Mouse (Mus musculus) embryonic stem cell, embryonic (primary cell): Measurements from ENCODE around the gene Evi5l.

Experiments
- CTCF ChIA-PET, 4 experiments: fragments of 300-600 bp in 2 of 4; fragments of 350-600 bp in 2 of 4; sonication (Branson Sonifier 250); formaldehyde crosslinking; loops; one replicate each; lab custom pipeline; 2022; ENCODE audit warnings: inconsistent platforms in 2 of 4; lab: Charles Lee
- POLR2A ChIA-PET, 4 experiments: fragments of 300-600 bp in 2 of 4; fragments of 350-600 bp in 2 of 4; sonication (Branson Sonifier 250); formaldehyde crosslinking; loops; one replicate each; lab custom pipeline; 2022; ENCODE audit warnings: antibody characterized with exemption in 4 of 4, inconsistent platforms in 1 of 4; lab: Charles Lee

Evi5l gene

DNA sequence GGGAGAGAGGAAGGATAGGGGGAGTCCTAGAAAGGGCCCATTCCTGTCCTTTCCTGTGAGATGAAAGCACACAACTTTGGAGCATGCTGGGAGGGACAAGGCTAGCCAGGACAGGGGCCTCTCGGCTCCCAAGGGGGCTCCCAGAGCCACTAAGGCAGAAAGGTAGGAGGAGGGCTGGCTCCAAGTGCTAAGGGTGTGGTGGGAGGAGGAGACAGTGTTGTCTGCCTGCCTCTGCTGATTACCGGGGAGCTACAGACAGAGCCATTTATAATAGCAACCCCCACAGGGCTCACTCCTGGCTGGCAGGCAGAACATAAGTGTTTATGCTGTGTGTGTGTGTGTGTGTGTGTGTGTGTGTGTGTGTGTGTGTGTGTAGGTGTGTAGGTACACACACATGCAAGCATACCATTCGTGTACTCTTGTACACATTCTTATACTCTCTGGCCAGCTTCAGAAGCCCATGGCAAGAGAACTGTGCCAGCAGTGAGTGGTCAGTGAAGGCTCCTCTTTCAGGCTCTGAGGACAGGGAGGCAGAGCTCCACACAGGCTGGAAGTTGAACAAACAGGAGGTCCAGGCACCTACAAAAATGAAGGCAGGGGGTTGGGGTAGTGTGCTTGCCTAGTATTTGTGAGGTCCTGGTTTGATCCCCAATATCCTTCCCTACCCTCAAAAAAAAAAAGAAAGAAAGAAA is 22.8 kb downstream of the Evi5l start:
- ChIA-PET POLR2A (no interaction called here), CTCF (interaction anchor here in 1 of 4 experiments (0.6 kb wide), 1 partner anchor 518 kb away, joined by 6 read pairs; no protein-coding TSS in a partner anchor)

DNA sequence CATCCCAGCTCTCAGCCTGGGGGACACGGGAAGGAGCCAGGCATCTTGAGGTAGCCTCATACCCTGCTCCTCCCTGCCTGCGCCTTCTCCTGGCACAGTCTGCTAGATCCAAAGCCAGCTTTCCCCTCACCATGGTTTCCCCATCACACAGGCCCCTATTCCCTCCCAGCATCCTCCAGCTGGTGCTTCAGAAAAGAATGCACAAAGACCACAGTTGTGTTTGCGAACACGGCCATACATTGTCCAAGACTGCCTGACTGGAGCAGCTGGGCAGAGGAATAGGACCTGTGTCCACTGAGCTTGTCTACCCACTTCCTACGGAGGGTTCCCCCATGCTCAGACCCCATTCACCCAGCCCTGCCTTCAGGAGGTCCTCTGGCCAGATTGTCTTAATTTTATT is 25.9 kb downstream of the Evi5l start:
- ChIA-PET POLR2A (interaction anchor here (0.6 to 4.9 kb wide), 33 partner anchors 8 to 516 kb away, joined by 3 to 30 read pairs (median 4); partner anchors contain the start of genes Gm49320 (in 2 of the 4), Map2k7 (in 2 of the 4), Ctxn1 (in 1 of the 4) and Evi5l (in 1 of the 4)), CTCF (interaction anchor here (0.6 to 4.1 kb wide), 28 partner anchors 9 to 474 kb away, joined by 3 to 39 read pairs (median 5); partner anchors contain the start of genes Ctxn1 (in 2 of the 4), Evi5l (in 2 of the 4), Gm49320 (in 2 of the 4) and Map2k7 (in 2 of the 4))

DNA sequence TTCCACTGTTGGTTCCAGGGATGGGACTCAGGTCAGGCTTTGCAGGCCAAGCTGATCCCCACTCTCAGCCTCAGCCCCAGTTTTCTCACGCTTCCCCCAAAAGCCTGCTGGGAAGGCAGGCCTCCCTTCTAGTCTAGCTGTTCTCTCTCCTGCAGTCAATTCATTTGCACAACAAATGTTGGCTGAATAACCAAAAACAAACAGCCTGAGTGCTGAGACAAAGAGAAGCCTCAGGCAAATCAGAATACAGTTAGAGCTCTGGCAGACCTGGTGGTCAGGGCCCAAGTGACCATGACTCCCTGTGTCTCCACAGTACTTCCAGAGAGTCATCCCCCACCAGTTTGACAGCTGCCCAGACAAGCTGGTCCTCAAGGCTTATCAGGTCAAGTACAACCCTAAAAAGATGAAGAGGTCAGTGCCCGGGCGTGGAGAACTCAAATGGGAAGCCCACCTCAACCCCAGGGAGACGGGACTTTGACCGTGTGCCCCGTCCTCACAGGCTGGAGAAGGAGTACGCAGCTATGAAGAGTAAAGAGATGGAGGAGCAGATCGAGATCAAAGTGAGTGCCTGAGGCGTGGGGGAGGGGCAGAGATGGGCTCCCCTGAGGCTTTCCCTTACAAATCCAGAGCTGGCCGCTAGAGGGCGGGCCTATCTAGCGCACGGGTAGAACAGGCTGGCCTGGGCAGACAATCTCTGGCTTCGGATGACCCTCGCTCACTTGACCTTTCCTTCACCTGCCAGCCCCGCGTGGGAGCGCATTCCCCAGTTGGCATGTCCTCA is 26.6 kb downstream of the Evi5l start:
- POLR2A ChIA-PET: interaction anchor here (0.5 to 4.9 kb wide), 49 partner anchors 8 to 613 kb away, joined by 3 to 30 read pairs (median 4); partner anchors contain the start of genes Gm49320 (in 2 of the 4), Map2k7 (in 2 of the 4), Ctxn1 (in 1 of the 4) and Evi5l (in 1 of the 4)
- CTCF ChIA-PET: interaction anchor here (0.6 to 4.1 kb wide), 58 partner anchors 9 to 634 kb away, joined by 3 to 39 read pairs (median 4); partner anchors contain the start of genes Gm49320 (in 3 of the 4), Map2k7 (in 3 of the 4), Ctxn1 (in 2 of the 4) and Evi5l (in 2 of the 4)

DNA sequence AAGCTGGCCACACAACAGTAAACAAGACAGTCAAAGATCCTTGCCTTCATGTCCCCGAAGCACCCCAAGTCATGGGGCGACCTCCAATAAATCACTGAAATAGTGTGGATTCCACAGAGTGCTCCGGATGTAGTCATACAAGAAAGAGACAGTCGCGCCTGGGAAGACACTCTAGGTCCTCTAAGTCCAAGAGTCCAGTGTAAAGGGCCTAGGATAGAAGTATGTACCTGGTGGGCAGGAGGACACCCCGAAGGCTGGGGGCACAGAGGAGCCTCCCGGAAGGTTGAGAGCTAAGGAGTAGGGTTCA is 27.2 kb downstream of the Evi5l start:
- ChIA-PET POLR2A (interaction anchor here (0.5 to 4.9 kb wide), 34 partner anchors 8 to 613 kb away, joined by 3 to 30 read pairs (median 4); partner anchors contain the start of genes Ctxn1 (in 1 of the 4), Evi5l (in 1 of the 4), Gm49320 (in 1 of the 4) and Map2k7 (in 1 of the 4)), CTCF (interaction anchor here (0.6 to 4.1 kb wide), 50 partner anchors 8 to 634 kb away, joined by 3 to 39 read pairs (median 4); partner anchors contain the start of genes Gm49320 (in 3 of the 4), Map2k7 (in 3 of the 4), Ctxn1 (in 2 of the 4) and Evi5l (in 1 of the 4))

DNA sequence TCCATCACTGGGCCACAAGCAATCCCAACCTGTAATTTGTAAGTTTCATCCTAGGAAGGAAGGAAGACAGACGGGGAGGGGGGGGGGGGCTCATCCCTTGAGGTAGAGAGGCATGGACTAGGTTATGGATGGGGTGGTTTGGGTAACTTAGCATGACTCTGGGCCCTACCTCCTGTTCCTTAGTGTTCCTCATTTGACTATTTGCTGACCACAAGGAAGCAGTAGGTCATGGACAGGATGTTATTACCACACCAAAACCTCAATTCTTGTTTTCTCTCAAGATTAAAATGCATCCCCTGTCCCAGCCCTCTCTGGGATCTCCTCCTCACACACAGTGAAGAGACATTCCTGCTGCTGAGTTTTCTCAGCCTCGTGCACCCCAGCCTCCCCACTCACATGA is 35.0 kb downstream of the Evi5l start:
- ChIA-PET CTCF (interaction anchor here in 3 of 4 experiments (0.5 to 2.8 kb wide), 3 partner anchors 8 to 59 kb away, joined by 3 to 10 read pairs (median 4); no protein-coding TSS in a partner anchor), POLR2A (interaction anchor here in 3 of 4 experiments (0.6 to 1.6 kb wide), 4 partner anchors 8 to 44 kb away, joined by 3 to 4 read pairs (median 4); no protein-coding TSS in a partner anchor)

DNA sequence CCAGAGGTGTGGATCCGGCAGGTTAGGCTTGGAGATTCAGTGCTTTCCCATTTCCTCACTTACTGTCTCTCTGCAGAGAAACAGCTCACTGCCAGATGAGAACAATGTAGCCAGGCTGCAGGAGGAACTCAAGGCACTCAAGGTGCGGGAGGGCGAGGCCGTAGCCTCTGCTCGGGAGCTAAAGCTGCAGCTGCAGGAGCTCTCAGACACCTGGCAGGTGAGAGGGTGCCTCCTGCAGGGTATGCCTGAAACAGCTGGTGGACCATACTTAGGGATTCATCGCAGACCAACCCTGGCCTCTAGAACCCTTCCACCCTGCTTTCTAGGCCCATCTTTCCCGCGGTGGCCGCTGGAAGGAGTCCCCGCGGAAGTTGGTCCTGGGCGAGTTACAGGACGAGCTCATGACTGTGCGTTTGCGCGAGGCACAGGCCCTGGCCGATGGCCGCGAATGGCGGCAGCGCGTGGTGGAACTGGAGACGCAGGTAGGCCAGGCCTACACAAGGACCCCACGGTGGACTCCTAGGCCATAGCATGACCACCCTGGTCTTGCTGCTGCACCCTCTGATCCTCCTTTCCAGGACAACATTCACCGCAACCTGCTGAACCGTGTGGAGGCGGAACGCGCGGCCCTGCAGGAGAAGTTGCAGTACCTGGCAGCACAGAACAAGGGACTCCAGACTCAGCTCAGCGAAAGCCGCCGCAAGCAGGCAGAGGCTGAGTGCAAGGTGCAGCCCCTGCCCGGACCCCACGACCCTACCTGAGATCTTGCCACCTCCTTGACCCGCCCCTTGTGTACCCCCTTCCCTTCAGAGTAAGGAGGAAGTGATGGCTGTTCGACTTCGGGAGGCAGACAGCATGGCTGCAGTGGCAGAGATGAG is 39.1 kb downstream of the Evi5l start:
- POLR2A ChIA-PET: interaction anchor here (0.6 to 3.1 kb wide), 29 partner anchors 9 to 516 kb away, joined by 3 to 51 read pairs (median 5); partner anchors contain the start of genes Gm49320 (in 4 of the 4), Map2k7 (in 4 of the 4), Evi5l (in 3 of the 4) and Lrrc8e (in 3 of the 4)
- CTCF ChIA-PET: interaction anchor here (0.6 to 3.2 kb wide), 37 partner anchors 9 to 487 kb away, joined by 3 to 39 read pairs (median 4); partner anchors contain the start of genes Prr36 (in 2 of the 4), Ctxn1 (in 1 of the 4), Gm49320 (in 1 of the 4) and Map2k7 (in 1 of the 4)

DNA sequence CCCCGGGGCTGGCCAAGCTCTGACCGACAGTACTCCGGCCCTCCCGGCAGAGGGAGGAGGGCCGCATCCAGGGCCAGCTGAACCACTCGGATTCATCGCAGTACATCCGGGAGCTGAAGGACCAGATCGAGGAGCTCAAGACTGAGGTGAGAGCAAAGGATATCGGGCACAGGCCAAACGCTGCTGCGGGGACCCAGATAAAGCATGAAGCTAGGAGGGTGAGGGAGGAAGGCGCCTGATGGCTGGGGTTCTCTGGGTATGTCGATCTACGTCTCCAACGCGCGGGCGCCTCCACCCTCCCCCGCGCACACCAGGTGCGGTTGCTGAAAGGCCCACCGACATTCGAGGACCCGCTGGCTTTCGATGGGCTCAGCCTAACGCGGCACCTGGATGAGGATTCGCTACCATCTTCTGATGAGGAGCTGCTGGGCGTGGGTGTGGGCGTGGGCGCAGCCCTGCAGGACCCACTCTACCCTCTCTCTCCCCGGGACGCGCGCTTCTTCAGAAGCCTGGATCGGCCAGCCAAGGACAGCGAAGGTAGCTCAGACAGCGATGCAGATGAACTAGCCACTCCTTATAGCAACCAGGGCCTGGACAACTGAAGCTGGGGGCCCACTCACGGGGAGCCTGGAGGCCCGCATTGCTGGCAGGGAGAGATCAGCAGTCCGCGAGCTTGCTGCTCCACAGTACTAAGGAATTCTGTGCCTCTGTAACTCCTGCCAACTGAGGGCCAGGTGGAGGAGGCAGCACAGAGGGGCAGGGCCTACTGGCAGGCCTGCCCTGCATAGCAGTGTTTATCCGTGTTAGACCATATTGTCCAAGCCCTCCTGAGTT is 40.0 kb downstream of the Evi5l start:
- ChIA-PET POLR2A (interaction anchor here (0.6 to 3.1 kb wide), 33 partner anchors 9 to 786 kb away, joined by 3 to 51 read pairs (median 5); partner anchors contain the start of genes Gm49320 (in 4 of the 4), Map2k7 (in 4 of the 4), Prr36 (in 3 of the 4) and Evi5l (in 2 of the 4)), CTCF (interaction anchor here (0.6 to 3.2 kb wide), 32 partner anchors 8 to 488 kb away, joined by 3 to 39 read pairs (median 4); partner anchors contain the start of genes Gm49320 (in 2 of the 4), Map2k7 (in 2 of the 4), Prr36 (in 2 of the 4) and Ctxn1 (in 1 of the 4))

DNA sequence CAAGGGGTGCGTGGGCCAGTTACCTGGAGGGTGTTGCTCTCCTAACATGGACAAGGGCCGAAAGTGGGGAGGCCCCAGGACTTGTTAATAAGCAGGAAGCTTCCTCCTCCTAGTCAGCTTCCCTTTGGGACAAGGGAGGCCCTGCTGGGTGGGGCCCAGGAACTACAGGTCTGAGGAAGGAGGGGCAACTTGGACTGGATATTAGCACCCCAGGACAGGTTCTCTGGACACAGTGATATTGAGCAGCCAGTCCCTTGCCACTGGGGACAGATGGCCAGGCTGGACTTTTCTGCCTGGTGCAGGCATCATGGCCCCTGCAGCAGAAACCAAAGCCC is 40.6 kb downstream of the Evi5l start:
- POLR2A ChIA-PET: interaction anchor here (0.6 to 3.1 kb wide), 18 partner anchors 9 to 786 kb away, joined by 3 to 51 read pairs (median 8); partner anchors contain the start of genes Prr36 (in 3 of the 4), Evi5l (in 2 of the 4), Gm49320 (in 2 of the 4) and Map2k7 (in 2 of the 4)
- CTCF ChIA-PET: interaction anchor here (1.0 to 3.2 kb wide), 13 partner anchors 10 to 163 kb away, joined by 3 to 39 read pairs (median 6); partner anchors contain the start of genes Gm49320 (in 2 of the 4), Map2k7 (in 2 of the 4) and Prr36 (in 2 of the 4)

DNA sequence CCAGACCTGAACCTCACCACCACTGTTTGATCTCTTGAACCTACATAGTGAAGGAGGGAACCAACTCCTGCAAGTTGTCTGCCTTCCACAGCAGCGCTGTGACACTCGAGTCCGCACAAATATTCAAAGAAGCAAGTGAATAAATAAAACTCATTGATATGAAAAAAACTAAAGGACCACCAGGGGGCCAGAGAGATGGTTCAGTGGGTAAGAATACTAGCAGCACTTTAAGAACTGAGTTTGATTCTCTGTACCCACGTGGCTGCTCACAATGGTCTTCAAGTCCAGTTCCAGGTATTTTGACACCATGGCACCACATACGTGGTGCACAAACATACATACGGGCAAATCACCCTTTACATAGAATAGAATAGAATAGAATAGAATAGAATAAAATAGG is 44.7 kb downstream of the Evi5l start:
- POLR2A ChIA-PET: interaction anchor here in 2 of 4 experiments (0.9 to 1.6 kb wide), 4 partner anchors 13 to 45 kb away, joined by 3 to 5 read pairs (median 3); partner anchors contain the start of gene Lrrc8e (in 1 of the 2)
- CTCF ChIA-PET: no interaction called here

DNA sequence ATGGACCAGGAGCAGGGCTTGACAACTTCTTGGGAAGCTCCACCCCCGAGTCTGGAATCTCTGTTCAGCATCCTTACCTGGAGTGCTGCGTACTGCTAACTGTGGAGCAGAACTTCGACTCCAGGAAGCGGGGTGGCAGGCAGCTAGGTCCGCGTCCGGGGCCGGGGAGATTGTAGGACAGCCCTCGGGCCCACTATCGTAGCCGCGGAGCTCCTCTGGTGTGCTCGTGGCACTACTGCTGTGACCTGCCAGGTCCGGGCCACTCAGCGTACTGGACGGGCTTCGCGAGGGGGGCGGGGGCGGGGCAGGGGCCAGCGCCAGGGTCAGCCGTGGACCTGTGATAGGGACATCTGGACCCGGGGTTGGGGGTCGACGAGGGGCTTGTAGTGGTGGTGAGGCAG is 46.4 kb downstream of the Evi5l start:
- POLR2A ChIA-PET: interaction anchor here in 3 of 4 experiments (0.7 to 1.5 kb wide), 9 partner anchors 11 to 614 kb away, joined by 3 to 5 read pairs (median 3); partner anchors contain the start of genes Gm49320 (in 2 of the 3), Map2k7 (in 2 of the 3) and Evi5l (in 1 of the 3)
- CTCF ChIA-PET: interaction anchor here in 3 of 4 experiments (0.6 to 1.6 kb wide), 6 partner anchors 19 to 737 kb away, joined by 3 to 6 read pairs (median 4); no protein-coding TSS in a partner anchor

DNA sequence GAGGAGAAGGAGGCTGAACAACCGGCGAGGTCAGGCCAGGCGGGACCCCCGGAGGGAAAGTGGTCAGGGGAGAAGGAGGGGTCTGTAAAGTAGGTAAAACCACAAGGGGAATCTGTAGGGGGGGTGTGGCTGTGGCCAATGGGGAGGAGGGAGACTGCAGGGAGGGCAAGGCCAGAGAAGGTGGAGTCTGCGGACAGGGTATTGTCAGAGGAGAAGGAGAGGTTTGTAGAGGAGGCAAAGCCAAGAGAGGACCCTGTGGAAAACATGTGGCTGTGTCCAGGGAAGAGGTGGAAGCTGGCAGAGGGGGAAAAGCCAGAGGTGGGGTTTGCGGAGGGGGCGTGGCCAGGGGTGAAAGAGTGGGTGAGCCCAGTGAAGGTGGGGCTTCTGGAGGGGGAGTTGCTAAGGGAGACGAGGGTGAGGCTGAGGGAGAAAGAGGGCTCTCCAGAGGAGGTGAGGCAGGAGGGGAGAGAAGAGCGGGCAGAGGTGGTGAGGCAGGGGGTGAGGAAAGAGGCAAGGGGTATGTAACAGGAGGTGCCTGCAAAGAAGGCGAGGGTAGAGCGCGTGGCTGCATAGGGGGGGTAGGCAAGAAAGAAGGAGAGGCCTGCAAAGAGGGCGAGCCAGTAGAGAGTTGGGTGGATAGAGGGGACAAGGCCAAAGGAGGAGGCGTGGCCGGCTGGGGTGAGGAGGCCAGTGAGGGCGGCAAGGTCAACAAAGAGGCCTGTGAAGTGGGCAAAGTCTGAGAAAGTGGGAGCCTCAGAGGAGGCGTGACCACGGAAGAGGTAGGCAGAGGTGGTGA is 47.0 kb downstream of the Evi5l start:
- ChIA-PET POLR2A (interaction anchor here in 3 of 4 experiments (0.7 to 5.6 kb wide), 19 partner anchors 7 to 614 kb away, joined by 3 to 51 read pairs (median 4); partner anchors contain the start of genes Gm49320 (in 2 of the 3), Map2k7 (in 2 of the 3), Evi5l (in 1 of the 3) and Lrrc8e (in 1 of the 3)), CTCF (interaction anchor here in 3 of 4 experiments (0.6 to 1.6 kb wide), 9 partner anchors 8 to 737 kb away, joined by 3 to 6 read pairs (median 4); partner anchors contain the start of genes Gm49320 (in 1 of the 3) and Map2k7 (in 1 of the 3))

DNA sequence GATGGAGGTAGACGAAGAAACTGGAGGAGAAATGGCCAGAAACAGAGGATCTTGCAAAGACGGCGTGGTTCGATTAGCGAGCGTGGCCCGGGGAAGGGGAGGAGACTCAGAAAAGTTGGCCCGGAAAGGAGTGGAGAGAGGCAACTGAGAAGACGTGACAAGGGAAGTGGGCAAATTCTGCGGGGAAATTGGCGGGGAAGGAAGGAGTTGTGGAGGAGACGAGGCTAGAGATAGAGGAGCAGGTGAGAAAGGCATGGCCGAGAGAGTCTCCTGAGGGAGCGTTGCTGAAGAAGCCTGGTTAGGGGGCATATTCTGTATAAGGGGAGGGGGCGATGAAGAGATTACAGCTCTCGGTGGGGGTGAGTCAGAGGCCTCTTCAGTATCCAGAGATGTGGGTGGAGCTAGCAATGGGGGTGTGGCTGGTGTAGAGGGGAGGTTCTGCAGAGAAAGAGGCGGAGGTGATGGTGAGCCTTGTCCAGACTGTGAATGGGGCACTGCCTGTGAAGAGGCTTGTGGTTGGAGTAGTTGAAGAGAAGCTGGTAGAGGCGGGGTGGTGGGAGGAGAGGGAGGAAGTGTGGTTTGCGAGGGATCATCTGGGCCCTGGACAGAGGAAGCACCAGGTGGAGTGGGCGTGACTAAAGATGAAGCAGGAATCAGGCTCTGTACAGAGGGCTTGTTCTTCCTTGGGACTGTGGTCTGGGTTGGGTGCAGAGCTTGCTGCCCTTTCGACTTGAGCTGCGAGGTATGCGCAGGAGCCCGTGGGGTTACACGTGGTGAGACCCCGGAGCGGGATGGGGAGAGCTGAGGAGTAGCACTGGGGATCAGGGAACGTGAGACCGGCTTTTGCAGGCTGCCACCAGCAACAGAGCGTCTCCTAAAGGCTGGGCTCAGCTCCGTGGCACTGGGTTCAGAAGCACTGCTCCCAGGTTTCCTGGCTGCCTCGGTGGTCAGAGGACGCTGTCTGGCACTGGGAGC is 47.9 kb downstream of the Evi5l start:
- CTCF ChIA-PET: interaction anchor here in 3 of 4 experiments (0.9 to 1.6 kb wide), 9 partner anchors 8 to 538 kb away, joined by 3 to 5 read pairs (median 4); partner anchors contain the start of genes Gm49320 (in 1 of the 3), Map2k7 (in 1 of the 3) and Trappc5 (in 1 of the 3)
- POLR2A ChIA-PET: interaction anchor here in 3 of 4 experiments (0.6 to 5.6 kb wide), 18 partner anchors 8 to 76 kb away, joined by 3 to 51 read pairs (median 4); partner anchors contain the start of genes Map2k7 (in 2 of the 3), Gm49320 (in 1 of the 3), Lrrc8e (in 1 of the 3) and Snapc2 (in 1 of the 3)

DNA sequence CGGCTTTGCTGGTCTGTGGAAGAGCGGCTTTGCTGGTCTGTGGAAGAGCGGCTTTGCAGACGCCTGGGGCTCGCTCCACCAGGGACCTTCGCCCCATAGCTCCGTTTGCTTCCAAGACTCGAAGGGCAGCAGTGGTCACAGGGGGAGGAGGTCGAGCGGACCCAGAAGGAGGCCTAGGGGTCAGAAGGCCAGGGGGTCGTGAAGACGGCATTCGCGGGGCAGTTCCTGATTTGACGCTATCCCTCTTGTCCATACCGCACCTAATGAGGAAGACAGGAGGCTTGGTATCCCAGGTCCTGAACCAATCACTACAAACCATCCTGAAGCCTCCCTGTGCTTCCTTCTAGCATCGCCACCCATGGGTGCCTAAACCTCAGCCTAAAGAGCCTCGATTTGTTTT is 49.9 kb downstream of the Evi5l start:
- ChIA-PET CTCF (interaction anchor here in 1 of 4 experiments (1.1 kb wide), 1 partner anchor 47 kb away, joined by 3 read pairs; no protein-coding TSS in a partner anchor), POLR2A (interaction anchor here in 3 of 4 experiments (0.8 to 5.6 kb wide), 14 partner anchors 10 to 397 kb away, joined by 3 to 51 read pairs (median 5); partner anchors contain the start of genes Map2k7 (in 2 of the 3), Zfp958 (in 2 of the 3), Gm49320 (in 1 of the 3) and Timm44 (in 1 of the 3))
